Mouse (Mus musculus) left cerebral cortex, postnatal 36 days (tissue): ENCODE results near the gene Stat2. TPM values are rescaled to one million over a fixed set of nuclear protein-coding genes. Genes with fewer than 3 reads are reported as not detected.
"Not testable (repeated sequence)": the region's sequence is repeated elsewhere in the genome, so short reads cannot be mapped to it uniquely, and the experiment has no call there.

Experiments used
- DNase-seq, 2 experiments: peaks; one replicate each; pipeline ENCODE4 v3.0.0; 2021 to 2022; ENCODE audit warnings: low spot score in 2 of 2, mixed read lengths in 1 of 2
- intact Hi-C: fragments of 180-260 bp; cut with DNase I; formaldehyde crosslinking; loops from one replicate; pipeline ENCODE4 v1.15.1; 2025
- total RNA-seq, 2 experiments: library from RNA; stranded (reverse); gene quantifications; 2 replicates each; pipeline ENCODE4 v1.2.3; 2021

Gene Stat2
- total RNA-seq, 2 experiments from 2014 or later = 24.0 to 35.6 TPM

- intact Hi-C loops = loop anchor here (10.0 kb wide), 1 partner anchor 122 kb away; the partner anchor contains the start of gene Smarcc2
- DNase-seq = not testable (repeated sequence)
Measured at GRCm38 (mm10) chr10:128332358-128333249, 62.2 kb downstream of the Stat2 start.

DNA sequence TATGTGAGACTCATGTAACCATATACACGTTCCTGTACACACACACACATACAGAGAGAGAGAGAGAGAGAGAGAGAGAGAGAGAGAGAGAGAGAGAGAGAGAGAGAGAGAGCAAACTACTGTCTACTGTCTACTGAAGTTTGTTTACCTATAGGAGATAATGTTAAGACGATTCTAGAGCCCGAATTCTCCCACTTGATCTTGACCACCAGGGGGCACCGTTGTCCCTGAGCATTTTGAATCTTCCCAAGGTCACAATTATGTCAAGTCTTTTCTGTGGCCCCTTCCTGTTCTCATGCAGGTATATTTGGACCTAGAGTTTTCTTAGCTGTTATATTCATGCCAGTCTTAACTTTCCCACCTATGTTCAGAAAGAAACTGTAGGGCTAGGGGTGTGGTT lies 65.2 kb downstream of the Stat2 start:
- DNase-seq = peak in 1 of 2 experiments; percentile 60
- intact Hi-C loops = loop anchor here (10.0 kb wide), 1 partner anchor 119 kb away; the partner anchor contains the start of gene Smarcc2

DNA sequence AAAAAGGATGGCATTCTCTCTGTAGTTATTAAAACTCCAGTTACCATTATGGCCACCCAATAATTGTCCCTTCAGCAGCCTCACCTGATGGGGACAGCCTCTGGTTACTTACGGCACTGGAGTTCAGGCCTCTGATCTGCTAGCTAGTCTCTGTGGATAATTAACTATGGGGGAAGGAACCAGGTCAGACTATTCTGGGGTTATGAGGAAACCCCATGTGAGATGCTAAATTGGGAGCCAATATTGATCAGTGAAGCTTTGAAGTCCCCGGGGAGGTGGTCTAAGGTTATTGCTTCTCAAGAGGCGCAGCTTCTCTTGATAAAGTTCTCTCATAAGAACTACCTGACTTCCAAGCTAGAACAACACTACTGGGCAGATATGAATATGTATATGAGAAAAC lies 65.8 kb downstream of the Stat2 start:
- DNase-seq = no peak
- intact Hi-C loops = loop anchor here (10.0 kb wide), 1 partner anchor 119 kb away; the partner anchor contains the start of gene Smarcc2

DNA sequence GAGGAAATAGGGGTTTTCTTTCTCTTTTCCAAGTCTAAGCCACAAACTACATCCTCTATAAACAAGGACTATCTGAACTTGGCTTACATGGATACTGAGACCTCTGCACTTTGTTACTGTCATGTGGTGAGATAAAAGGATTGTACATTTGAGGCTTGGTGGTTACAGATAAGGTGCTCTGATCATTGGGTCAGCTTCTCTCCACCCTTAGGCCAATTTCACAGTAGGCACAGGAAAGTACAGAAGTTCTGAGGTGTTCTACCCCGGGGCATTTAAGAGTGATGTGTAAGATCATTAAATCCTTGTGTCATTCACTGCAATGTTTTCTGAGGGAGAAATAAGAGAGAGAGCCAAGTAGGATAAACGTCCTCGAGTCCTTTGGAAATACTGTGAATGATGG lies 66.2 kb downstream of the Stat2 start:
- no peak for DNase-seq
- intact Hi-C loops = loop anchor here (10.0 kb wide), 1 partner anchor 118 kb away; the partner anchor contains the start of gene Smarcc2

GRCm38 (mm10) chr10:128337306-128338181 lies 67.2 kb downstream of the Stat2 start, which contains the start of gene Cs:
Cs (plus strand) TSS chr10:128337734.
- DNase-seq = peak; percentile 94 to 95
- intact Hi-C loops = loop anchor here (10.0 kb wide), 1 partner anchor 117 kb away; the partner anchor contains the start of gene Smarcc2

DNA sequence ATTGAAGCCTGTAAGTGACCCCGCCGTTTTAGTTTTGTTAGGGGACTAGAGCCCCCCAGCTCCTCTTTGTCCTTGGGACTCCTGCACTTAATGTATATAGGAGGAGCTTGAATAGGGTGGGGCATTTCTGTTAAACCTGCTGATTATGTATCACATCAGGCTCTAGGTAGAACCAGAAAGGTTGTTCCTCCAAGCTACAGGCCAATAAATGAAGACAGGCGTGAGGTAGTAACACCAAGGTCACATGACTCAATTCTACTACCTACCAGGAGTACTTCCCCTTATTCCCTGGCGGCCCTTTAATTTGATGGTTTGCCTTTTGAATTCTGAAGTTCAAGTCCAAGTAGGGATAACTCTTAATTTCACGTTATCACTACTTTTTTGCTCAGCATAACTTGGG lies 68.1 kb downstream of the Stat2 start:
- intact Hi-C loops = loop anchor here (10.0 kb wide), 1 partner anchor 116 kb away; the partner anchor contains the start of gene Smarcc2
- DNase-seq = no peak

- no peak for DNase-seq
- intact Hi-C loops = loop anchor here (10.0 kb wide), 1 partner anchor 116 kb away; the partner anchor contains the start of gene Smarcc2
Measured at GRCm38 (mm10) chr10:128338948-128339347, 68.6 kb downstream of the Stat2 start.

DNA sequence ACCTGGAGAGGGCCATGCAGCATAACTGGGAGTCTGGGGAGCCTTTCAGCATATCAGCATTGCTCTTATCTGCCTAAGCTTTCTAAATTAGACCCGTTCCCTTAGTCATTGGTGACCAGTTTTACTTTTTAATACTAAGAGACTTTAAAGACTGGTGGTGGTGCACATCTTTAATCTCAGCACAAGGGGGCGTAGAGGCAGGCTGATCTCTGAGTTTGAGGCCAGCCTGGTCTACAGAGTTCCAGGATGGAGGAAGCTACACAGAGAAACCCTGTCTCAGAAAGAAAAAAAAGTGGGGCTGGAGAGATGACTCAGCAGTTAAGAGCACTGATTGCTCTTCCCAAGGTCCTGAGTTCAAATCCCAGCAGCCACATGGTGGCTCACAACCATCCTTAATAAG lies 69.9 kb downstream of the Stat2 start:
- intact Hi-C loops = no loop called here
- no peak for DNase-seq

Other genes with a start within 250 kb of the Stat2 start
- gene Naca, start 235.0 kb upstream of the Stat2 start, total RNA-seq = 100 to 1,000 TPM; 292 to 297 TPM
- gene Ptges3, start 211.6 kb upstream of the Stat2 start, total RNA-seq = 100 to 1,000 TPM; 120 to 131 TPM
- 1,000 to 10,000 TPM; 1,550 to 1,901 TPM for gene Atp5b, start 187.3 kb upstream of the Stat2 start, total RNA-seq
- 10 to 100 TPM; 31.6 to 44.5 TPM for gene Baz2a, start 179.0 kb upstream of the Stat2 start, total RNA-seq
- 10 to 100 TPM; 12.1 to 15.6 TPM for gene Rbms2, start 90.3 kb upstream of the Stat2 start, total RNA-seq
- gene Gls2, start 76.1 kb upstream of the Stat2 start, total RNA-seq = 10 to 100 TPM; 31.3 to 33.2 TPM
- gene Spryd4, start 58.8 kb upstream of the Stat2 start, total RNA-seq = 10 to 100 TPM in 1 of 2 experiments, 1 to 10 TPM in 1; 9.2 to 10.2 TPM
- gene Mip, start 44.7 kb upstream of the Stat2 start, total RNA-seq = not detected
- 1 to 10 TPM; 5.6 to 5.9 TPM for gene Timeless, start 38.5 kb upstream of the Stat2 start, total RNA-seq
- not detected for gene Apon, start 16.5 kb upstream of the Stat2 start, total RNA-seq
- gene Apof, start 1.9 kb upstream of the Stat2 start, total RNA-seq = not detected
- gene Il23a, start 28.2 kb downstream of the Stat2 start, total RNA-seq = under 1 TPM; 0.27 to 0.29 TPM
- gene Pan2, start 32.8 kb downstream of the Stat2 start, total RNA-seq = 10 to 100 TPM; 11.3 to 17.2 TPM
- 10 to 100 TPM; 62.9 to 74.4 TPM for gene Cnpy2, start 51.9 kb downstream of the Stat2 start, total RNA-seq
- gene Cs, start 67.2 kb downstream of the Stat2 start, total RNA-seq = 100 to 1,000 TPM; 214 to 231 TPM
- gene Coq10a, start 98.4 kb downstream of the Stat2 start, total RNA-seq = 10 to 100 TPM; 62.0 to 63.2 TPM
- gene Ankrd52, start 106.6 kb downstream of the Stat2 start, total RNA-seq = 10 to 100 TPM; 49.3 to 61.7 TPM
- gene Slc39a5, start 130.7 kb downstream of the Stat2 start, total RNA-seq = not detected
- 10 to 100 TPM; 88.8 to 91.6 TPM for gene Nabp2, start 140.9 kb downstream of the Stat2 start, total RNA-seq
- 10 to 100 TPM; 75.8 to 78.1 TPM for gene Rnf41, start 141.1 kb downstream of the Stat2 start, total RNA-seq
- 100 to 1,000 TPM; 238 to 245 TPM for gene Smarcc2, start 188.7 kb downstream of the Stat2 start, total RNA-seq
- gene Myl6, start 223.6 kb downstream of the Stat2 start, total RNA-seq = 100 to 1,000 TPM; 547 to 629 TPM
- gene Myl6b, start 228.1 kb downstream of the Stat2 start, total RNA-seq = 10 to 100 TPM; 26.3 to 27.0 TPM